Mouse (Mus musculus) A20 (cell line): ENCODE data around the gene Crygb.
"Not testable (repeated sequence)": the region's sequence is repeated elsewhere in the genome, so short reads cannot be mapped to it uniquely, and the experiment has no call there.

Experiments
- DNase-seq: peaks from one replicate; pipeline ENCODE4 v3.0.0-alpha.2; 2011; ENCODE audit warnings: low read depth, low spot score

The Crygb gene

GRCm38 (mm10) chr1:65073589-65073988 is 8.5 kb downstream of the Crygb start, which contains the start of gene Crygc:
Gene Crygc, minus strand, starts transcription at chr1:65073689.
- DNase-seq: no peak

GRCm38 (mm10) chr1:65067842-65068241 is 14.2 kb downstream of the Crygb start:
- no peak for DNase-seq

GRCm38 (mm10) chr1:65064201-65064600 is 17.9 kb downstream of the Crygb start:
- no peak for DNase-seq

- DNase-seq: no peak
These were observed 18.7 kb downstream of the Crygb start, which contains the start of gene Crygd for GRCm38 (mm10) chr1:65063352-65063751. Gene Crygd, minus strand, starts transcription at chr1:65063452.

- DNase-seq: no peak
These were observed 29.9 kb downstream of the Crygb start for GRCm38 (mm10) chr1:65052140-65052539.

GRCm38 (mm10) chr1:65051696-65052095 is 30.4 kb downstream of the Crygb start:
- DNase-seq: no peak

- DNase-seq: not testable (repeated sequence)
These were observed 31.1 kb downstream of the Crygb start, which contains the start of gene Cryge for GRCm38 (mm10) chr1:65050952-65051351. Gene Cryge, minus strand, starts transcription at chr1:65051149.

- peak; percentile 11 for DNase-seq
These were observed 33.3 kb downstream of the Crygb start for GRCm38 (mm10) chr1:65048781-65049180.

GRCm38 (mm10) chr1:65046401-65047109 is 35.5 kb downstream of the Crygb start:
- DNase-seq: peak; percentile 43

- DNase-seq: no peak
These were observed 38.7 kb downstream of the Crygb start for GRCm38 (mm10) chr1:65043433-65043832.

GRCm38 (mm10) chr1:65041837-65042236 is 40.3 kb downstream of the Crygb start:
- no peak for DNase-seq

- no peak for DNase-seq
These were observed 41.3 kb downstream of the Crygb start for GRCm38 (mm10) chr1:65040806-65041205.

- no peak for DNase-seq
These were observed 42.4 kb downstream of the Crygb start for GRCm38 (mm10) chr1:65039679-65040078.

- DNase-seq: no peak
These were observed 44.5 kb downstream of the Crygb start for GRCm38 (mm10) chr1:65037542-65037941.

GRCm38 (mm10) chr1:65035513-65035912 is 46.6 kb downstream of the Crygb start:
- no peak for DNase-seq

- DNase-seq: no peak
These were observed 49.4 kb downstream of the Crygb start, which contains the start of gene Akr1cl for GRCm38 (mm10) chr1:65032641-65033040. Gene Akr1cl, minus strand, starts transcription at chr1:65032759.
